Mouse (Mus musculus) ZHBTc4 (cell line): ENCODE results near the gene Nop9.

Experiments used
- DNase-seq: peaks from one replicate; pipeline ENCODE4 v3.0.0-alpha.2; 2011; ENCODE audit warnings: low read depth, low spot score

Gene Nop9

GRCm38 (mm10) chr14:55727889-55728685 is 17.4 kb upstream of the Nop9 start:
- no peak for DNase-seq

- no peak for DNase-seq
These were observed 15.4 kb upstream of the Nop9 start for GRCm38 (mm10) chr14:55730116-55730515.

- DNase-seq = no peak
These were observed 14.9 kb upstream of the Nop9 start for GRCm38 (mm10) chr14:55730531-55731032.

DNA sequence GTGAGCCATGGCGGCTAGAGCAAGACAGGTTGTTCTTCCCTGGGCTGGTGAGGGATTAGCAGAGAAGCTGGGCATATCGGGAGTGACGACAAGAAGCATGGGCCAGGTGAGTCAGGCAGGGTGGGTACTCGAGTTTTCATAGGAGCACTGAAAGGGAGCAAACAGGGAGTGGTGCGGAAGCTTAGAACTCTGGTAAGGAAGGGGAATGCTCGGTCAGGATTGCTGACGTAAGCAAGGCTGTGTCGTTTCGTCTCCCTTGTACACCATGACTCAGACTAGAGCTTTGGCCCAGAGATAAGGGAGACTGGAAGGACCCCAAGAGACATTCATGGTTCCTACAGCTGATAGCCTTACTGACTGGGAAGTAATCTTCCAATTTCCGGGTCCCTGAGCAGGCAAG is 11.6 kb upstream of the Nop9 start:
- no peak for DNase-seq

DNA sequence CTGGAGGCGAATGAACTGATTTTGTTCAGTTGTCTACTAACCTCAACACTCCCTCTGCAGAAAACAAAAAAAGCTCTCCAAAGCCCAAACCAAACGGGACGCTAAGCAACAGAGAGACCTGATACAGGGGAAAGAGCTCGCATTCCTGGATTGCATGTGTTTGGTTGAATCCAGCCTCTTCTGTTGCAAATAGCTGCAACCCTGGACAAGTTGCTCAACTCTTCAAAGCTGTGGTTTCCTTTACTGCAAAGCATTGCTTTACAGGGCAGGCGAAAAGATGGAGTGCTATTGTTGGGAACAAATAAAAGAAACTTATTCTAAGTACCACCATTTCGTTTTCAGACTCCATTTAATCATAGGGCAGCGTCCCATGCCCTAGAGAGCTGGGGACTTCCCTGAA is 10.6 kb upstream of the Nop9 start:
- no peak for DNase-seq

GRCm38 (mm10) chr14:55735334-55735733 is 10.2 kb upstream of the Nop9 start:
- no peak for DNase-seq

- DNase-seq = no peak
These were observed 9.7 kb upstream of the Nop9 start for GRCm38 (mm10) chr14:55735758-55736157.

DNA sequence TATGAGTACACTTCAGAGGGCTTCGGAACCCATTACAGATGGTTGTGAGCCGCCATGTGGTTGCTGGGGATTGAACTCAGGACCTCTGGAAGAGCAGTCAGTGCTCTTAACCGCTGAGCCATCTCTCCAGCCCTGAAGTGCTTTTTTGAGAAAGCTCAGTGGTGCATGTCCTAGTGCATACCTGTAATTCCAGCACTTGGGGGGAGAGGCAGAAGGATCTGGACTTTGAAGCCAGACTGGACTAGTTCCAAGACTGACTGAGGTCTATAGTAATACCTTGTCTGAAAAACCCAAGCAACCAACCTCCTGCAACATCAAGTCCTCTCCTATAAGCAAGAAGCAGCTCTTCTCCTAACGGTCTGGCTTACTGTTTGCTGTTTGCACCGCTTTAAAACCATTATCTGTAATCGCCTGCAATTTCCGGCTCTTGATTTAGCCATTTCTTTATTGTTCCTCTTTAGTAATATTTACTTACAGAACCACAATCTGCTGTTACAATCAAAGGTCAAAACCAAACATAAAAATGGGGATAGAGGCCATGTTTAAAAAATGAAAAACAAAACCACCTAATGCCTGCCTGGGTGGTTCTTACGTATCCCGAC is 8.3 kb upstream of the Nop9 start:
- no peak for DNase-seq

- DNase-seq = peak; percentile 89
These were observed 1.8 kb upstream of the Nop9 start for GRCm38 (mm10) chr14:55743711-55744110.

DNA sequence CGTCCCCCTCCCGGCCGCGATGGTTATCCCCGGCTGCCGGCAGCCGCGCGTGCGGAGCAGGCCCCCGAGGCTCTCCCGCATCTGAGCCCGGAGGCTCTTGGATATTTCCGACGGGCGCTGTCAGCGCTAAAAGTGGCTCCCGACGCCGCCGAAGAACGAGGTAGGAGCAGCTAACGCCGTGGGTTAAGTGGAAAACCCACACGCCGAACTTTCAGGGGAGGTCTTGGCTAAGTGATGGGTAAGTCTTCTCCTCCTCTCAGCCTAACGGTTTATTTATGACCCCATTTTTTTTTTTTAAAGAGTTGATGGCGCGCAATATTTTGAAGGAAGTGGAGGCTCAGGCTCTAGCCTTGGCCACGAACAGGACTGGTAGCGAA is 356 bp downstream of the Nop9 start:
- no peak for DNase-seq

GRCm38 (mm10) chr14:55747051-55747847 is 1.8 kb downstream of the Nop9 start:
- DNase-seq = no peak

DNA sequence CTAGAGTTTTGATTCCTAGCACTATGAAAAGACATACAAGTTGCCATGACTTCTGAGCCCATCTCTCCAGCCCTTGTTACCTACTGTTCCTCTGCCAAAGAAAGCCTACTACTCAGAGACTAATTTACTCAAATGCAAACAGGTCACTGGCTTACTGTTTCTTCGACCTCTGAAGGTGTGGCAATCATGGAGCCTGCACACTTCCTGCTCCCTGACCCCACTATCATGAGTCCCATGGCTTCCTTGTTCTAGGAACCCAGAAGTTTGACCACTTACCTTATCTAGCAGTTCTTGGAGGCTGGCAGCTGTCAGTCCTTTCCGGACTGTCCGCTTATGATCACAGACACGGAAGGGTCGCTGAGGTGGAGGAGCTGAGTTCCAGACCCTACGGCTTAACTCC is 12.1 kb downstream of the Nop9 start:
- no peak for DNase-seq

- DNase-seq = peak; percentile 76
These were observed 12.9 kb downstream of the Nop9 start, which contains the start of gene Cideb for GRCm38 (mm10) chr14:55758363-55758784. Gene Cideb (minus strand): TSS chr14:55758458.

GRCm38 (mm10) chr14:55760156-55760555 is 14.7 kb downstream of the Nop9 start:
- peak; percentile 89 for DNase-seq

DNA sequence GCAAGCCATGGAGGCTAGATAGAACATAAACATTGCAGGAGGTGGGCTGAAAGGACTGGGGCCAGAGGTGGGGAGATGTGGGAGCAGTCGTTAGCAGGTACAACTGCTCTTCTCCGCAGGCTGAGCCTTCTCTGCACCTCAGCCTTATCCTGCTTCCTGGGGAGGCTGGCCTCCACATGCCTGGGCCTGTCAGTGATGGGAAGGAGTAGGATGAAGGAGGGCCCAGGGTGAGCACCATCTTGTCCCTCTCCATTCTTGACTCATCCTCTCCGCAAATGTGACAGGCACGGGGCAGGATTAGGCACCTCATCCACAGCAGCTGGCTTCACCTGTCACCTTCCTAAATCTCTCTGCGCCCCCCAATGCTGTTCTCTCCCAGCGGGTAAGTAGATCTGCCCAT is 15.7 kb downstream of the Nop9 start, which contains the start of gene Ltb4r2:
Gene Ltb4r2, plus strand, starts transcription at position 266 of the 400 bp plus-strand sequence.
- no peak for DNase-seq

GRCm38 (mm10) chr14:55762001-55762821 is 16.7 kb downstream of the Nop9 start:
- peak; percentile 74 for DNase-seq

DNA sequence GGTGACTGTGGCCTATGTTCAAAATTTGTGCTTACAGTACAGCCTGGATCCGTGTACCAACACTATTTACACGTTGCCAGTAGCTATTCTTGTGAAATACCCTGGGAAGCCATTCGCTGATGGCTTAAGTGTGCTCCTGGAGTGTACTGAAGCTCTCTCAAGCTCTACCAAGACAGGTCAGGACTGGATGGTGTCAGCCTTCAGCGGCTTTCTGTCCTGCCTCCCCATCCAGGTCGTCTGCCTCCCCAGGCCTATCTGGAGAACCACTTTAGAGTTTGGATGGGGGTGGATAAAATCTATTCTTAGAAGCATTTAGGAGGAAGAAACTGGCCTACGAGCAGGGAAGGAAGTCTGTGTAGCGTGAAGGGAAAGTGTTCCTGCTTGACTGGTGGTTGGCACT is 17.7 kb downstream of the Nop9 start:
- DNase-seq = no peak

GRCm38 (mm10) chr14:55765696-55766095 is 20.2 kb downstream of the Nop9 start, which contains the start of gene Ltb4r1:
Gene Ltb4r1 (plus strand): TSS chr14:55765962.
- DNase-seq = no peak

- peak; percentile 51 for DNase-seq
These were observed 22.3 kb downstream of the Nop9 start for GRCm38 (mm10) chr14:55767519-55768414.

DNA sequence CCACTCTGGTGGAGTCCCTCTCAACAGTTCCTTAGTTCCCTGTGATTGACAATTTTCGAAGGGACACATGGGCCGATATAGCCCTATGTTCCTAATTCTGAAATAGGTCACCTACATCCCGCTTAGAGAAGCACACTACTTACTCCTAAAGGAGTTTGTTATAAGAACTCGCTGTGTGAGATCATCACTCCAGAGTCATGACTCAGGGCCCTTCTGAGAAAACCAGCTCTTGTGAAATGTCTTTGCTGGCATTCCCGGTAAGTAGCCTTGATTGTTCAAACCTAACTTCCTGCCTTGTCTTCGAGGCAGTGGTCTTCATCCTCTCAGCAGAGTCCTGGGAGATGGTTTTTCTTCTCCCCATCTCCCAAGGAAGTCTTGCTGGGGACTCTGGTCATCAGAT is 23.1 kb downstream of the Nop9 start:
- DNase-seq = no peak
